Mouse (Mus musculus) thymus, postnatal 4 days (tissue): ENCODE results near the gene Dlg2.

Experiments used
- DNase-seq: peaks from one replicate; pipeline ENCODE4 v3.0.0; 2021

The Dlg2 gene

GRCm38 (mm10) chr7:91591261-91592170 lies 1115.0 kb downstream of the Dlg2 start:
- no peak for DNase-seq

GRCm38 (mm10) chr7:91598549-91598948 lies 1122.1 kb downstream of the Dlg2 start:
- no peak for DNase-seq

GRCm38 (mm10) chr7:91601307-91601706 lies 1124.8 kb downstream of the Dlg2 start:
- no peak for DNase-seq

- no peak for DNase-seq
These were observed 1127.1 kb downstream of the Dlg2 start for GRCm38 (mm10) chr7:91603561-91603960.

- DNase-seq = no peak
These were observed 1176.6 kb downstream of the Dlg2 start for GRCm38 (mm10) chr7:91653033-91653432.

GRCm38 (mm10) chr7:91659498-91659897 lies 1183.0 kb downstream of the Dlg2 start:
- DNase-seq = no peak

- no peak for DNase-seq
These were observed 1196.0 kb downstream of the Dlg2 start for GRCm38 (mm10) chr7:91672236-91673017.

GRCm38 (mm10) chr7:91674401-91674800 lies 1197.9 kb downstream of the Dlg2 start:
- DNase-seq = no peak

- no peak for DNase-seq
These were observed 1201.5 kb downstream of the Dlg2 start for GRCm38 (mm10) chr7:91677934-91678333.

- no peak for DNase-seq
These were observed 1211.5 kb downstream of the Dlg2 start for GRCm38 (mm10) chr7:91687930-91688329.

- no peak for DNase-seq
These were observed 1213.4 kb downstream of the Dlg2 start for GRCm38 (mm10) chr7:91689829-91690228.

- DNase-seq = no peak
These were observed 1233.4 kb downstream of the Dlg2 start for GRCm38 (mm10) chr7:91709853-91710252.

- no peak for DNase-seq
These were observed 1234.7 kb downstream of the Dlg2 start for GRCm38 (mm10) chr7:91711184-91711583.

GRCm38 (mm10) chr7:91715776-91716175 lies 1239.3 kb downstream of the Dlg2 start:
- DNase-seq = no peak

- no peak for DNase-seq
These were observed 1240.2 kb downstream of the Dlg2 start for GRCm38 (mm10) chr7:91716696-91717095.

- no peak for DNase-seq
These were observed 1243.8 kb downstream of the Dlg2 start for GRCm38 (mm10) chr7:91720318-91720717.

- DNase-seq = no peak
These were observed 1247.9 kb downstream of the Dlg2 start for GRCm38 (mm10) chr7:91724397-91724796.

GRCm38 (mm10) chr7:91740748-91741147 lies 1264.3 kb downstream of the Dlg2 start:
- no peak for DNase-seq

- DNase-seq = no peak
These were observed 1276.8 kb downstream of the Dlg2 start for GRCm38 (mm10) chr7:91753151-91753861.

GRCm38 (mm10) chr7:91767648-91768047 lies 1291.2 kb downstream of the Dlg2 start:
- DNase-seq = no peak

GRCm38 (mm10) chr7:91778673-91779072 lies 1302.2 kb downstream of the Dlg2 start:
- DNase-seq = no peak

GRCm38 (mm10) chr7:91784617-91785016 lies 1308.1 kb downstream of the Dlg2 start:
- DNase-seq = no peak

- DNase-seq = no peak
These were observed 1309.0 kb downstream of the Dlg2 start for GRCm38 (mm10) chr7:91785445-91785844.
